Mouse (Mus musculus) lung, postnatal 0 days (tissue): ENCODE data around the gene Mfsd1.

Source experiments
- CTCF ChIP-seq: IDR thresholded peaks from 2 replicates; pipeline ENCODE4 v1.5.1; 2016; ENCODE audit warnings: antibody characterized with exemption, mild to moderate bottlenecking
- EP300 ChIP-seq: IDR thresholded peaks from 2 replicates; pipeline ENCODE4 v1.6.1; 2016; ENCODE audit warnings: antibody characterized with exemption, mild to moderate bottlenecking, control low read depth

DNA sequence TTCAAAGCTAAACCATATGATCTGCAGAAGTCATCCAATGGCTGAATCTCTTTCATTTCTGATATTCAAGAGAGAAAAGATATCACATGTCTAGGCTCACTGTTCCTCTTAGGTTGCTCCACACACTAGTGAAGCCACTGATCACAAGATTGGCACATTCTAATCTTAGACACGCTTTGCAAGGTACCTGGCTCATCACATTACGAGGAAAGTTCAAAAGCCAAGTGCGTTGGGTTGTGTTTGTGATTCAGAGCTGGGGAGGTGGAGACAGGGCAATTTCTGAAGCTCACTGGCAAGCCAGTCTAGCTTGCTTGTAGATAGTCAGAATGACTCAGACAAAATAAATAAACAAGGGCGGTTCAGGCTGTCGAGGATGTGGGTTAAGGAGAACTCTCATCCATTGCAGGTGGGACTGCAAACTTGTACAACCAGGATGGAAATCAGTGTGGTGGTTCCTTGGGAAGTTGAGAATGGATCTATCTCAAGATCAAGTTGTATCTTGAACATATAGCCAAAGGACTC, 28.6 kb upstream of the Mfsd1 start:
- TF ChIP-seq CTCF (no peak), EP300 (no peak)
